Mouse (Mus musculus) forebrain, embryonic 14.5 days (tissue): ENCODE data around the gene Fbf1. TPM values are rescaled to one million over a fixed set of nuclear protein-coding genes. Genes with fewer than 3 reads are reported as not detected.
"Not testable (repeated sequence)": the region's sequence is repeated elsewhere in the genome, so short reads cannot be mapped to it uniquely, and the experiment has no call there.

Experiments used
- ATAC-seq: fragments of 200-750 bp; cut with Nextera tagmentation; 2 replicates; pipeline ENCODE4 v1.8.0; 2017; ENCODE audit warnings: mild to moderate bottlenecking, moderate library complexity
- DNase-seq: peaks from one replicate; pipeline ENCODE4 v3.0.0-alpha.2; 2015; ENCODE audit warnings: low spot score
- H3K27ac ChIP-seq: fragments of 300-500 bp; sonication (generic); 2 replicates; pipeline ENCODE4 v1.5.1; 2014; ENCODE audit warnings: low read depth, mild to moderate bottlenecking, control low read depth, low read length, moderate library complexity
- H3K27me3 ChIP-seq: fragments of 300-500 bp; sonication (generic); replicated peaks from 2 replicates; pipeline ENCODE4 v1.6.1; 2014; ENCODE audit warnings: low read length, control low read depth, mixed read lengths; ENCODE audit not compliant: control insufficient read depth, insufficient read depth
- H3K36me3 ChIP-seq: fragments of 300-500 bp; sonication (generic); 2 replicates; pipeline ENCODE4 v1.6.1; 2014; ENCODE audit warnings: low read length, control low read depth; ENCODE audit not compliant: control insufficient read depth, insufficient read depth
- H3K4me1 ChIP-seq: fragments of 300-500 bp; sonication (generic); 2 replicates; pipeline ENCODE4 v1.6.1; 2014; ENCODE audit warnings: antibody characterized with exemption, low read length, control low read depth; ENCODE audit not compliant: control insufficient read depth, insufficient read depth
- H3K4me2 ChIP-seq: fragments of 300-500 bp; sonication (generic); 2 replicates; pipeline ENCODE4 v1.6.1; 2014; ENCODE audit warnings: mild to moderate bottlenecking, control low read depth, low read length
- H3K4me3 ChIP-seq: fragments of 300-500 bp; sonication (generic); 2 replicates; pipeline ENCODE4 v1.5.1; 2014; ENCODE audit warnings: low read depth, low read length, control low read depth
- H3K9ac ChIP-seq: fragments of 300-500 bp; sonication (generic); 2 replicates; pipeline ENCODE4 v1.6.1; 2014; ENCODE audit warnings: mild to moderate bottlenecking, low read length, control low read depth, moderate library complexity
- H3K9me3 ChIP-seq: fragments of 300-500 bp; sonication (generic); replicated peaks from 2 replicates; pipeline ENCODE4 v1.6.1; 2016; ENCODE audit warnings: low read length, control low read depth, mixed read lengths; ENCODE audit not compliant: control insufficient read depth
- WGBS: fragments of 180-500 bp; shearing (Covaris S2); extraction: QIAGEN DNeasy Blood & Tissue Kit; methylation state at CpG from one replicate; pipeline ENCODE4 v1.1.7; 2014; 5-methylcytosine and 5-hydroxymethylcytosine counted together
- polyA plus RNA-seq: library from polyadenylated mRNA; unstranded; fragments of >200 nt; fragmentation: Nextera tagmentation; extraction: Ambion mirVana; gene quantifications from 2 replicates; pipeline ENCODE4 v1.2.1, GENCODE M21; 2014

The Fbf1 gene
- polyA plus RNA-seq, 1 experiment from 2014 or later, result 25.9 TPM

- H3K27ac ChIP-seq, result no peak overlapping the region
- no peak overlapping the region for H3K9ac ChIP-seq
- peaks cover 2% of the 10 kb centered on the region; the same call in 1 of the 2 replicates for H3K4me1 ChIP-seq
- ATAC-seq (no peak), DNase-seq (no peak)
- no peak overlapping the region for H3K4me3 ChIP-seq
- H3K36me3 ChIP-seq, result 0 out of 2 replicates have a peak, but pooled peaks cover 6% of the 10 kb centered on the region
- H3K9me3 ChIP-seq, result no peaks in the 10 kb centered on the region
- no peak overlapping the region for H3K4me2 ChIP-seq
- WGBS, result 95% methylated on average over 15 of the region's 15 CpGs
- no peaks in the 10 kb centered on the region for H3K27me3 ChIP-seq
Observed at GRCm38 (mm10) chr11:116126261-116126660, 41.7 kb downstream of the Fbf1 start.

- not testable (repeated sequence) for H3K27ac ChIP-seq, H3K9me3 ChIP-seq, H3K4me3 ChIP-seq, DNase-seq, H3K4me2 ChIP-seq, H3K9ac ChIP-seq, ATAC-seq, H3K4me1 ChIP-seq, H3K27me3 ChIP-seq, H3K36me3 ChIP-seq
- 90% methylated on average over 8 of the region's 8 CpGs for WGBS
Observed at GRCm38 (mm10) chr11:116121731-116122245, 46.2 kb downstream of the Fbf1 start.

GRCm38 (mm10) chr11:116117819-116118218 is 50.1 kb downstream of the Fbf1 start:
- no peak overlapping the region for H3K27ac ChIP-seq

GRCm38 (mm10) chr11:116117241-116117640 is 50.7 kb downstream of the Fbf1 start:
- 73% methylated on average over 12 of the region's 12 CpGs for WGBS
- DNase-seq, result no peak
- no peaks in the 10 kb centered on the region for H3K4me1 ChIP-seq
- no peaks in the 10 kb centered on the region for H3K27me3 ChIP-seq
- no peaks in the 10 kb centered on the region for H3K36me3 ChIP-seq
- no peak overlapping the region for H3K4me2 ChIP-seq
- H3K27ac ChIP-seq, result no peak overlapping the region
- no peak overlapping the region for H3K9ac ChIP-seq
- no peak for ATAC-seq
- no peaks in the 10 kb centered on the region for H3K9me3 ChIP-seq
- no peak overlapping the region for H3K4me3 ChIP-seq

More at GRCm38 (mm10) chr11:116117819-116118218, 50.1 kb downstream of the Fbf1 start:
- Histone ChIP-seq H3K36me3 (no peaks in the 10 kb centered on the region), H3K4me3 (no peak overlapping the region), H3K4me1 (no peaks in the 10 kb centered on the region), H3K4me2 (no peak overlapping the region), H3K27me3 (no peaks in the 10 kb centered on the region), H3K9me3 (no peaks in the 10 kb centered on the region), H3K9ac (no peak overlapping the region)
- ATAC-seq, result no peak
- DNase-seq, result no peak

- 83% methylated on average over 19 of the region's 19 CpGs for WGBS
Observed at GRCm38 (mm10) chr11:116111611-116112203, 56.3 kb downstream of the Fbf1 start.

GRCm38 (mm10) chr11:116111067-116111466 is 56.9 kb downstream of the Fbf1 start:
- H3K4me2 ChIP-seq, result no peak overlapping the region
- no peaks in the 10 kb centered on the region for H3K36me3 ChIP-seq
- no peak for ATAC-seq
- WGBS, result 76% methylated on average over 4 of the region's 4 CpGs
- H3K27me3 ChIP-seq, result peaks cover 56% of the 10 kb centered on the region
- H3K27ac ChIP-seq, result no peak overlapping the region
- no peak overlapping the region for H3K9ac ChIP-seq
- H3K4me3 ChIP-seq, result no peak overlapping the region
- no peaks in the 10 kb centered on the region for H3K9me3 ChIP-seq
- H3K4me1 ChIP-seq, result peaks cover 2% of the 10 kb centered on the region
- no peak for DNase-seq

More at GRCm38 (mm10) chr11:116111611-116112203, 56.3 kb downstream of the Fbf1 start:
- Histone ChIP-seq H3K4me1 (peaks cover 2% of the 10 kb centered on the region; the same call in 1 of the 2 replicates), H3K4me3 (no peak overlapping the region), H3K36me3 (no peaks in the 10 kb centered on the region), H3K27me3 (peaks cover 51% of the 10 kb centered on the region), H3K9me3 (no peaks in the 10 kb centered on the region), H3K4me2 (no peak overlapping the region), H3K27ac (no peak overlapping the region), H3K9ac (no peak overlapping the region)
- DNase-seq, result no peak
- ATAC-seq, result no peak

GRCm38 (mm10) chr11:116110540-116110939 is 57.4 kb downstream of the Fbf1 start:
- peaks cover 2% of the 10 kb centered on the region for H3K4me1 ChIP-seq
- H3K9me3 ChIP-seq, result no peaks in the 10 kb centered on the region
- WGBS, result 35% methylated on average over 10 of the region's 10 CpGs
- peak overlapping the region; percentile 40; the same call in 1 of the 2 replicates for H3K4me2 ChIP-seq
- no peak overlapping the region for H3K9ac ChIP-seq
- peak overlapping the region; percentile 25; the same call in 1 of the 2 replicates for H3K4me3 ChIP-seq
- H3K36me3 ChIP-seq, result no peaks in the 10 kb centered on the region
- DNase-seq, result no peak
- ATAC-seq, result no peak
- H3K27me3 ChIP-seq, result peaks cover 60% of the 10 kb centered on the region
- no peak overlapping the region for H3K27ac ChIP-seq

- H3K9ac ChIP-seq, result peak overlapping the region; percentile 29; the same call in 1 of the 2 replicates
- H3K4me1 ChIP-seq, result peaks cover 2% of the 10 kb centered on the region
- DNase-seq, result no peak
- H3K36me3 ChIP-seq, result no peaks in the 10 kb centered on the region
- H3K27ac ChIP-seq, result no peak overlapping the region
- WGBS, result under 1% methylated on average over 26 of the region's 35 CpGs
- ATAC-seq, result no peak
- peak overlapping the region; percentile 40 for H3K4me2 ChIP-seq
- peaks cover 60% of the 10 kb centered on the region for H3K27me3 ChIP-seq
- H3K4me3 ChIP-seq, result peak overlapping the region; percentile 25
- H3K9me3 ChIP-seq, result no peaks in the 10 kb centered on the region
Observed at GRCm38 (mm10) chr11:116110131-116110530, 57.8 kb downstream of the Fbf1 start.

GRCm38 (mm10) chr11:116109441-116110081 is 58.4 kb downstream of the Fbf1 start:
- H3K27ac ChIP-seq, result no peak overlapping the region
- H3K4me1 ChIP-seq, result peaks cover 3% of the 10 kb centered on the region
- no peak for ATAC-seq
- no peaks in the 10 kb centered on the region for H3K9me3 ChIP-seq
- peak overlapping the region; percentile 29 for H3K9ac ChIP-seq
- no peak for DNase-seq
- WGBS, result 2% methylated on average over 54 of the region's 70 CpGs
- H3K27me3 ChIP-seq, result peaks cover 60% of the 10 kb centered on the region
- peak overlapping the region; percentile 25 for H3K4me3 ChIP-seq
- H3K4me2 ChIP-seq, result peak overlapping the region; percentile 40
- no peaks in the 10 kb centered on the region for H3K36me3 ChIP-seq
